Mouse (Mus musculus): Measurements from ENCODE around the gene Lalba.
"Not testable (repeated sequence)": the region's sequence is repeated elsewhere in the genome, so short reads cannot be mapped to it uniquely, and the experiment has no call there.

Lalba gene

DNA sequence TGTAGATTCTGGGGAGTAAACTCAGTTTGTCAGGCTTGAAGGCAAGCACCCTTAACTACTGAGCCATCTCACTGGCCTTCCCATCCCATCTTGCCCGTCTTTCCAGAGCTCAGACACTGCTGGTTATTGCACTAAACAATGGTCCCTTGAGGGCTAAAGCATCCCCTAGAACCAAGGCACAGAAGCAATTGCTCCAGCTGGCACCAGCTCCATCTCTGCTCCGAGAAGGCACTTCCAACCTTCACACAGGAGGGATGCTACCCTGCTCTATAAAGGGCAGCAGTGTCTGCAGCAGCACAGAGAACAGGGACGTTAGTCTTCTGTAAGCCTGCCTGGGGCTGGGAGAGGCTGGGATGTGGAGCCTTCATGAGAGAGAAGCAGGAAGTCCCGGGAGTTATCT lies 9.6 kb upstream of the Lalba start, which contains the start of gene Olfr279:
Gene Olfr279 (plus strand): TSS at position 301 of the 400 bp plus-strand sequence.
- no peak for DNase-seq (ENCODE audit: low read depth, low spot score)

DNA sequence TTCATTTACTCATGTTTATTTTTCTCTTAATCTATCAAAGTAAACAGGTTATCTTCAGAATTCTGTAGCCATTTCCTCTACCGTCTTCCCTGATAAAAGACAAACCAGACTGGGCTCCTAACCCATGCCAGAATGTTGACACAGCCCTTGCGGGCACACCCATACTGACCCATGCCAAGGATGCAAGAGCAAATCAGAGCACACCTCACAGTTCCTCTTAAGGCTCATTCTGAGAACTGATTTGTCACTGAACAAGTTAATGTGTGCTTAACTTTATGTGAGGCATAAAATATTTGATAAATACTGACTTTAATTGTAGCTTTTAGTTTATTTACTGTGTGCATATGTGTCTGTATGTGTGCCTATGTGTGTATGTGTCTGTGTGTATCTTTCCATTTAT lies 8.8 kb upstream of the Lalba start:
- DNase-seq (ENCODE audit: low read depth, low spot score), result no peak

DNA sequence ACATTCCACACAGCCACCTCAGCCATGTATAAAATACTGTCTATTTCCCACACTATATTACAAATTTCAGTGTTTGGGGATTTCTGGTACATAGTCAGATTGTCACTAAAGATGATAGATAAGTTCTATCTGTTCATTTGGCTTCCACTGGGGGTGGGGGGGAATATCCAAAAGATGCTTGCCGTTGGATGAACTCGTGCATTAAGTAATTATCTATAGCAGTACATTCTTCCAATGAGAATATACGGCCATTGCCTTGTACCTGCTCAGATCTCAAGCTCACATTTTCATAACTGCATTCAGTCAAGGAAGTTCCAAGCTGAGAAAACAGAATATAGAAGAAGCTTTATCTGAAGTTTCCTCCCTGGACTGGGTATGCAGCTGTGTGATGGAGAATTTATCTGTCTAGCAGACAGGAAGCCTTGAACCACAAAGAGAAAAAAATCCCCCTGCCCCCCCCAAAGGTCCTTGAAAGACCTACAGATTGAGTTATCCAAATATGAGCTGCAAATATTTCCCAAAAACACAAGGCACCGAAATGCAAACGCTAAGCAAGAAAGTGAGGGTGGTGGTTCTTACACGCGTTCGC lies 4.0 kb upstream of the Lalba start:
- peak; percentile 39 for DNase-seq (ENCODE audit: low read depth, low spot score)

DNA sequence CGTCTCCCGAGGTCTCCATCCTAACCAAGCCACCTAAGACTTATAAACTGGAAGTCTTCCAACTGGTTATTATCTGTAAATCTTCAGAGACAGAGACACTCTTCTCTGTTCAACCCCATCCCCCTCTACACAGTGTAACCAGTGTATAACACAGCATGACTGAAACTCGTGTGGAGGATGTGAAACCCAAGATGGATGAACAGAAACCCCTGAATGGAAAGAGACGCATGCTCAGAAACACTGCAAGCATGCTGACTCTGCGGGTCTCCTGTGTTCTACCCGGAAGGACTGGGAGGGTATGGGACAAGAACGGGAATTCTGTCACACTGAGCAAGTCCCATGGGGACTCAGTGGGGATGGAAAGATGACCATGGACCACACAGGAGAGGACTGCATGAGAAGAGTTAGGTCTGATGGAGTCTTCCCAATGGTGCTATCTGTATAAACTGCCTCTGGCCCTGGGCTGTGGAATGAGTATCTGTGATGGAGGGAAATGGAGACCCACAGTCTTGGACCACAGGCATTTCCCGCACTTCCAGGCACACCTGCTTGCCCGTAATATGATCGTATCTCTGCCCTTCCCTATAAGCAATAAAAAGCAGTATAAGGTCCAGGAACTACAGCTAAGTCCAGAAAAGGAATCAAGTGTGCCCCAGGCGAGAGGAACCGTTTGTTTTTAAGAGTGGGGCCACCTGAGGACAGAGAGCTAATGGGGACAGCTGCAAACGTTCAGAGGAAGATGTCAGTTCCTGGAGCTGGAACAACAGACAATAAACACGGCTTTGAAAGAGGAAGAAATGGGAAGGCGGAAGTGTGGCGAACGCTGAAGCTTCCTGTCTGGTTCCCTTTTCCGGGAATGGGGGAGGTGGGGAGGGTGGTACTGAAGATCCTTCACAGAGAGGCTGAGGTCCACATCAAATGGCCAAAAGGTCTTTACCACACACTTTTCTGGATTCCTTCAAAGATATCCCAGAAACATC lies 1.7 kb upstream of the Lalba start:
- peak; percentile 26 for DNase-seq (ENCODE audit: low read depth, low spot score)

DNA sequence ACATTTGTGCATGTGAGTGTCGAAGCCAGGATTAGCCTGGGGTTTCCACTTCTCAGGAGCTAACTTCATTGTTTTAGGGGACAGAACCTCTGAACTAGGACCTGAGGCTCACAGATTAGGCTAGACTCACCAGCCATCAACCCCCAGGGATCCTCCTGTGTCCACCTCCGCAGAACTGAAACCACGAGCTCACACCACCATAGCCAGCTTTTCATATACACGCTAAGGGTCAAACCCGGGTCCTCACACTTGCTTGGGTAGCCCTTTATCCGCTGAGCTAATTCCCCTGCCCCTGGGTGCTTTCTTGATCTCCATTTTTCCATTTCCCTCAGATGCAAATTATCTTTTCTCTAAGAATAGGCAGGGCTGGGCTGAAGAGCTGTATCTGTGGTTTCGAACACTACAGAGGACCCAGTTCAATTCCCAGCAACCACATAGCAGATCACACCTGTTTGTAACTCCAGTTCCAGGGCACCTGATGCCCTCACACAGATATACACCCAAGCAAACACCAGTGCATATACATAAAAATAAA lies 2.9 kb downstream of the Lalba start:
- DNase-seq (ENCODE audit: low read depth, low spot score), result no peak

DNA sequence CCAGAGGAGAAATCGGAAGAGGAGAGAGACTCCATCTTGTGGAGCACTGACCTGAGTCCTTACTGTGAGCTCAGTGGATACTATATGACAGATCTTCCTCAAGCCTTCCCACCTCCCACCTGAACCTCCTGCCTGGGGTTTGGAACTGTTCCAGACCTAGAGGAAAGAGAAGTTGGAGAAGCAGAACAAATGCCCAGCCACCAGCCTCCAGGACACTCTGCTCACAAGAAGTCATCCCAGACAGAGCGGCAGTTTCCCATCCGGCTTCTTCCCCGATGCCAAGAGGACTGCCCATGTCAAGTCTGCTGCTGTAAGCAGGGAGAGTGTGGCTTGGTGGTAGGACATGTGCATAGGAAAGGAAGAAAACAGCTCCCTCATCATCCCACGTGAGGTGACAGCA lies 6.2 kb downstream of the Lalba start:
- DNase-seq (ENCODE audit: low read depth, low spot score), result no peak

DNA sequence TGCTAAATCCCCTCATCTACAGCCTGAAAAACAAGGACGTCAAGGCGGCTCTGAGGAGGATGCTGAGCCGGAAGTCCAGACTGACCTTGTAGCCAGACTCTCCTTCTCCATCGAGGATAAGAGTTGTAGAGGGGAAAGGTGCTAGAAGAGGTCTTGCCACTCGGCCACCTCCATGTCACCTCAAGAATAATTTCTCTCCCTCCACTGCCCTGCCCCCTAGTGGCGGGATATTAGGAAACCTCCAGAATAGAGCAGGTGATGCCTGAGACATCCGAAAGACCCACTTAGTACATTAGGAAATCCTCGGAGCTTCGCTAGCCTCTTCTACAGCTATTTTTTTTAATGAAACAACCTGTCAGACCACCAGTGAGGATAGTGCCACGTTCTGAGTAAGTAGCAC lies 7.1 kb downstream of the Lalba start:
- peak; percentile 67 for DNase-seq (ENCODE audit: low read depth, low spot score)

DNA sequence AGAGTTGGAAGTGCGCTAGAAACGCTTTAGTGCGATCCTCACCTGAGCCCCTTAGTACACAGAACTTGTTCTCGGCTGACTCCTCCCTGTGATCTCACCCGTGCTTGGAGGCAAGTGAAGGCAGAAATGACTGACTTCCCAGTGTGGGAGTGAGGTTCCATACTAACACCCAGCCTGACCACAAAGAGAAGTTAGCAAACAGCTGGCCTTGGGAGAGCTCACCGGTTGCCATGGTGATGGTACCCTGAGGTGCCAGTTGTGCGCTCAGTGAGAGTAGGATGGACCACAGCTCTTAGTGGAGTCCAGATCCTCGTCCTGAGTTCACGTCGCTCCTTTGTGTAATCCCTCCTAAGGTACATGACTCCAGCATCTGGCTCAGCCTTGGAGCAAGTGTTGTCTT lies 7.6 kb downstream of the Lalba start:
- no peak for DNase-seq (ENCODE audit: low read depth, low spot score)

DNA sequence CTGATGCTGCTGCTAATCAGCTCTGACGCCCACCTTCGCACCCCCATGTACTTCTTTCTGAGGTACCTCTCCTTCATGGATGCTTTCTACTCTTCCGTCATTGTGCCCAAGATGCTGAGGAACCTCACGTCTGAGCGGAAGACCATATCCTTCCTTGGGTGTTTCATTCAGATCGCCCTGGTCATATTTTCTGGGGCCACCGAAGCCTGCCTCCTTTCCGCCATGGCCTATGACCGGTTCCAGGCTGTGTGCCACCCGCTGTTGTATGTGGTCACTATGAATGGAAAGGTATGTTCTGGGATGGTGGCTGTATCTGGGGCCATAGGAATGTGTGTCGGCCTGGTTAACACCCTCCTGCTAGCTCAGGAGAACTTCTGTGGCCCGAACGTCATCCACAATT lies 11.0 kb downstream of the Lalba start:
- DNase-seq (ENCODE audit: low read depth, low spot score), result no peak

DNA sequence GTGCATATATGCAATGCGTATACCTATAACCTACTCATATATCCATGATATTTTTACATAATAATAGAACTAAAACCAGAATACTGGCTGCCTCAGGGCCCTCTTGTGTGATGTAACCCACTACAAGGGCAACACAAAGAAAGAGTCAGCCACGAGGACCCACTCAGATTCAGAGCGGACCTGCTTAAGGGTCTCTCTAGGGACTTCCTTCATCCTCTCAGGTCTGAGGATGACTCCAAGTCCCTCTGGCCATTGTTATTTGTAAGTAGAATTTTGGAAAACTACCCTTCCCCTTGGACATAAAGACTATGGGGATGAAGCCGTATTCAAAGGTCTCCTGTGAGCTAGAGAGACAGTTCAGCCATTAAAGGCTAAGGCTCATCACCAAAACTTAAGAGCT lies 12.9 kb downstream of the Lalba start, which contains the start of gene OR5BS1P:
Gene OR5BS1P (plus strand): TSS at position 301 of the 400 bp plus-strand sequence.
- DNase-seq (ENCODE audit: low read depth, low spot score), result no peak

DNA sequence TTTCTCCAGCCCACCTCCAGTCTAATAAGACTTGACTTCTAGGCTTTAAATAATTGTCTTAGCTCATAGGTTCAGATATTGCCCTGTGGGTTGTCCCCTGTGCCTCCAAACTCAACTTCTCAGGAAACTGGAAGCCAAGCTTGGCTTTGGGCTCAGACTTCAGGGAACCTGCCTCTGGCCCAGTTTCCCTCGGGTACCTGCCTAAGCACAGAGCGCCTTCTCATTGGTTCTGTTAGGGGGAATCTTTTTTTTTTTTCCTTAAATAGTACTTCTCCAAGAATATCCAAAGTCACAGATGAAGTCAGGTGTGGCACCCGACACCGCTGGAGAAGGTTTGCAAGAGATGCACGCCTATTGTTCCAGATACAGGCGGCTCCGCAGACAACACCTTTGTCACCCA lies 30.2 kb downstream of the Lalba start, which contains the start of gene Olfr281:
Gene Olfr281 (plus strand): TSS at position 301 of the 400 bp plus-strand sequence.
- no peak for DNase-seq (ENCODE audit: low read depth, low spot score)

DNA sequence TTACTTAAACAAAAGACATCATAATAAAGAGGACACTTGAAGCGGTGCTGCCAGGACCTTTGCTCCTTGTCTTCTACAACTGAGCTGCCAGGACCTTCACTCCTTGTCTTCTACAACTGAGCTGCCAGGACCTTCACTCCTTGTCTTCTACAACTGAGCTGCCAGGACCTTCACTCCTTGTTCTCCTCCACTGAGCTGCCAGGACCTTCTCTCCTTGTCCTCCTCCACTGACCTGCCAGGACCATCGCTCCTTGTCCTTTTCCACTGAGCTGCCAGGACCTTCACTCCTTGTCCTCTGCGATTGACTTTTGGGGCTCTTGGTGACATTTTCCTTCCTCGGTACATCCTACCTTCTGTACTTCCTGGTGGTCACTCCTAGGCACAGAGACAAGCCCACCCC lies 34.0 kb downstream of the Lalba start:
- DNase-seq (ENCODE audit: low read depth, low spot score), result no peak

DNA sequence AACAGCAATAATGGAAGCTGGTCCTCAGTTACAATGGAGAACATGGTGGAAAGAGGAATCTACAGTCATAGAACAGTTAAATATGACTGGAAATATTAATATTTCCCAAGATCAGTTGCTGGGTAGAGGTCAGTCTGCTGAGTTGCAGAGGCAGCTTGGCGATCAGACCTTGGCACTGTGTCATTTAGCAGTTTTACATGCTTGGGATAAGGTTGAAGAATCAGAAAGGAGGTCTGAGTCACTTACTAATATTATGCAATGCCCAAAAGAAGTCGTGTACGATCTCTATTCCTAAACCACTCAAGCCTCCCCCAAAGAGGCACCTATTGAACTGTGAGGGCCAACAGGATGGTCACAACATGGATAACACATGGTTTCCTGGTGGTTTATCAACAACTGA lies 38.0 kb downstream of the Lalba start:
- DNase-seq (ENCODE audit: low read depth, low spot score), result no peak

DNA sequence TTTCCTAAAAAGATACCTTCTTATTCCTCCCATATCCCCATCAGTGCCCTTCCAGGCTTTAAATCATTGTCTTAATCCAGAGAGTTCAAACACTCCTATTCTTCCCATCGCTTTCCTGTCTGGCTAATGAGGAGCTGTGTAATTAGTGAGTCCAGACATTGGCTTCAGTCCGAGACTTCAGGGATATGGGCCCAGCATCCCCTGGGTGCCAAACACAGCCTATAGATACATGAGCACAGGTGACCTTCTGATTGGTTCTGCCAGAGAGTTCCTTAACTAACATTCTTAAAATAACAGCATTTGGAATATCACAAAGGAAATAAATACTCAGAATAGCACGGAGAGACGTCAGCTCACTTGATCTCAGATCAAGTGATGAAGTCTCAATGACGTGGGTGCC lies 51.6 kb downstream of the Lalba start, which contains the start of gene Olfr282:
Gene Olfr282 (plus strand): TSS at position 301 of the 400 bp plus-strand sequence.
- DNase-seq (ENCODE audit: low read depth, low spot score), result not testable (repeated sequence)

All from CD4-positive, CD25-positive, alpha-beta regulatory T cell, adult 2 months (primary cell).